Mouse (Mus musculus) thymus, adult 2 months (tissue): ENCODE data around the gene Cenpv. TPM values are rescaled to one million over a fixed set of nuclear protein-coding genes. Genes with fewer than 3 reads are reported as not detected.

ENCODE experiments used
- DNase-seq: peaks from one replicate; pipeline ENCODE4 v3.0.0; 2021
- H3K27ac ChIP-seq: fragments of 200-500 bp; 2 replicates; pipeline ENCODE4 v1.5.1; 2012; ENCODE audit warnings: low read length, control low read depth; ENCODE audit not compliant: control insufficient read depth, insufficient read depth
- H3K27me3 ChIP-seq: fragments of 200-500 bp; 2 replicates; pipeline ENCODE4 v1.6.1; 2012; ENCODE audit warnings: mild to moderate bottlenecking, low read length, moderate library complexity, mixed read lengths; ENCODE audit not compliant: control insufficient read depth, insufficient read depth
- H3K36me3 ChIP-seq: fragments of 200-500 bp; 2 replicates; pipeline ENCODE4 v1.6.1; 2012; ENCODE audit warnings: mild to moderate bottlenecking, low read length, moderate library complexity; ENCODE audit not compliant: control insufficient read depth, insufficient read depth
- H3K4me1 ChIP-seq: fragments of 200-500 bp; replicated peaks from 2 replicates; pipeline ENCODE4 v1.6.1; 2012; ENCODE audit warnings: low read length; ENCODE audit not compliant: control insufficient read depth, insufficient read depth
- H3K4me3 ChIP-seq: fragments of 200-500 bp; 2 replicates; pipeline ENCODE4 v1.5.1; 2012; ENCODE audit warnings: mild to moderate bottlenecking, low read length, control low read depth, moderate library complexity; ENCODE audit not compliant: control insufficient read depth, insufficient read depth
- CTCF ChIP-seq: fragments of 200-500 bp; IDR thresholded peaks from 2 replicates; pipeline ENCODE4 v1.5.1; 2012; ENCODE audit warnings: mild to moderate bottlenecking, control low read depth, low read length, moderate library complexity, borderline replicate concordance; ENCODE audit not compliant: control insufficient read depth, poor library complexity, insufficient read depth; ENCODE audit errors: extremely low read depth
- POLR2A ChIP-seq: fragments of 200-500 bp; IDR thresholded peaks from 2 replicates; pipeline ENCODE4 v1.6.1; 2012; ENCODE audit warnings: mild to moderate bottlenecking, low read length, control low read depth, moderate library complexity; ENCODE audit not compliant: control insufficient read depth, poor library complexity, insufficient read depth; ENCODE audit errors: extremely low read depth
- WGBS: fragments of 180-500 bp; shearing (Covaris S2); methylation state at CpG from one replicate; pipeline ENCODE4 v1.1.7; 2018; 5-methylcytosine and 5-hydroxymethylcytosine counted together
- polyA plus RNA-seq: library from polyadenylated mRNA; depleted of rRNA; stranded (reverse); fragments of >200 nt; gene quantifications from 2 replicates; pipeline ENCODE4 v1.2.3, GENCODE M21; 2012

The Cenpv gene
- polyA plus RNA-seq, 1 experiment: 12.9 TPM

- no peak overlapping the region for H3K4me3 ChIP-seq
- DNase-seq: no peak
- no peak overlapping the region for H3K27ac ChIP-seq
- TF ChIP-seq POLR2A: no peak
- TF ChIP-seq CTCF: no peak
- H3K36me3 ChIP-seq: peaks cover 21% of the 10 kb centered on the region
- no peaks in the 10 kb centered on the region for H3K27me3 ChIP-seq
- H3K4me1 ChIP-seq: peaks cover 7% of the 10 kb centered on the region
Measured at GRCm38 (mm10) chr11:62554934-62555517, 16.0 kb upstream of the Cenpv start.

- H3K4me3 ChIP-seq: no peak overlapping the region
- WGBS: 42% methylated on average over 5 of the region's 5 CpGs
Measured at GRCm38 (mm10) chr11:62554163-62554855, 15.2 kb upstream of the Cenpv start.

GRCm38 (mm10) chr11:62553633-62554032 lies 14.6 kb upstream of the Cenpv start:
- H3K4me3 ChIP-seq: peak overlapping the region; percentile 13; the same call in 1 of the 2 replicates
- peaks cover 21% of the 10 kb centered on the region for H3K36me3 ChIP-seq
- H3K27me3 ChIP-seq: no peaks in the 10 kb centered on the region
- DNase-seq: no peak
- H3K27ac ChIP-seq: no peak overlapping the region
- H3K4me1 ChIP-seq: peaks cover 1% of the 10 kb centered on the region
- no peak for TF ChIP-seq CTCF
- no peak for TF ChIP-seq POLR2A
- WGBS: 54% methylated on average over 5 of the region's 5 CpGs

More at GRCm38 (mm10) chr11:62554163-62554855, 15.2 kb upstream of the Cenpv start:
- Histone ChIP-seq H3K27me3 (no peaks in the 10 kb centered on the region), H3K36me3 (peaks cover 21% of the 10 kb centered on the region), H3K27ac (no peak overlapping the region), H3K4me1 (peaks cover 7% of the 10 kb centered on the region)
- TF ChIP-seq CTCF (no peak), POLR2A (no peak)
- DNase-seq: no peak

GRCm38 (mm10) chr11:62553186-62553585 lies 14.1 kb upstream of the Cenpv start:
- Histone ChIP-seq H3K27me3 (no peaks in the 10 kb centered on the region), H3K27ac (no peak overlapping the region), H3K4me3 (peak overlapping the region; percentile 52; the same call in 1 of the 2 replicates), H3K4me1 (no peaks in the 10 kb centered on the region; the same call in 1 of the 2 replicates), H3K36me3 (peaks cover 21% of the 10 kb centered on the region)
- TF ChIP-seq CTCF (no peak), POLR2A (no peak)
- DNase-seq: no peak
- WGBS: 2% methylated on average over 1 of the region's 1 CpGs

- H3K4me1 ChIP-seq: no peaks in the 10 kb centered on the region; the same call in 1 of the 2 replicates
- TF ChIP-seq CTCF: no peak
- peak; percentile 98 for TF ChIP-seq POLR2A
- peaks cover 21% of the 10 kb centered on the region for H3K36me3 ChIP-seq
- H3K27ac ChIP-seq: peak overlapping the region; percentile 69; the same call in 1 of the 2 replicates
- peak; percentile 85 for DNase-seq
- peak overlapping the region; percentile 56 for H3K4me3 ChIP-seq
- no peaks in the 10 kb centered on the region for H3K27me3 ChIP-seq
- under 1% methylated on average over 58 of the region's 58 CpGs for WGBS
Measured at GRCm38 (mm10) chr11:62551226-62552119, 12.4 kb upstream of the Cenpv start.

- H3K27me3 ChIP-seq: no peaks in the 10 kb centered on the region
- TF ChIP-seq POLR2A (peak; percentile 98), CTCF (no peak)
- peak within 1 kb of the TSS; percentile 85 for H3K27ac ChIP-seq
- WGBS: under 1% methylated on average over 40 of the region's 40 CpGs
- peak; percentile 98 for DNase-seq
- H3K36me3 ChIP-seq: peaks cover 21% of the 10 kb centered on the region
- no peaks in the 10 kb centered on the region; the same call in 1 of the 2 replicates for H3K4me1 ChIP-seq
- peak within 1 kb of the TSS; percentile 90 for H3K4me3 ChIP-seq
Measured at GRCm38 (mm10) chr11:62550727-62551225, 11.7 kb upstream of the Cenpv start, which contains the start of gene Ubb. Gene Ubb (plus strand): TSS chr11:62551171.
